Mouse (Mus musculus): ENCODE measurements around the gene Sp4. TPM values are rescaled to one million over a fixed set of nuclear protein-coding genes. Genes with fewer than 3 reads are reported as not detected.

Gene Sp4
- total and polyA plus RNA-seq, 3 experiments, result 4.2 to 6.6 (median 5.7) TPM

- H3K27ac ChIP-seq (ENCODE audit: insufficient read depth, low read depth), result no peak overlapping the region
- H3K4me2 ChIP-seq (ENCODE audit: insufficient read depth, low read depth, poor library complexity, severe bottlenecking), result no peak overlapping the region
- no peak overlapping the region for H3K9ac ChIP-seq (ENCODE audit: insufficient read depth, low read depth)
- peaks cover 2% of the 10 kb centered on the region; the same call in 1 of the 2 replicates for H3K79me2 ChIP-seq (replicated peaks; ENCODE audit: control insufficient read depth, extremely low read depth, insufficient read depth, poor library complexity, severe bottlenecking)
- H3K9me3 ChIP-seq (replicated peaks; ENCODE audit: low read length), result no peaks in the 10 kb centered on the region
- DNase-seq (ENCODE audit: extremely low read depth), result no peak
- TF ChIP-seq ETS1 (conservative IDR thresholded peaks at IDR 0.05; ENCODE audit: low read depth, low read length), result no peak
- TF ChIP-seq MAX (IDR thresholded peaks at IDR 0.05; ENCODE audit: low read length), result no peak
- TF ChIP-seq TBP (conservative IDR thresholded peaks at IDR 0.05; ENCODE audit: low read depth, low read length), result no peak
- TF ChIP-seq ZC3H11A (IDR thresholded peaks at IDR 0.05; ENCODE audit: low read depth, low read length), result no peak
- TF ChIP-seq GABPA (IDR thresholded peaks at IDR 0.05; ENCODE audit: insufficient replicate concordance, low read depth, low read length), result no peak
- TF ChIP-seq POLR2AphosphoS2 (IDR thresholded peaks at IDR 0.05; ENCODE audit: low read depth, low read length), result no peak
- no peak for TF ChIP-seq ZMIZ1 (IDR thresholded peaks at IDR 0.05; ENCODE audit: low read depth, low read length)
- no peak for TF ChIP-seq CTCF (conservative IDR thresholded peaks at IDR 0.05 in 1 of 2, IDR thresholded peaks at IDR 0.05 in 1 of 2; ENCODE audit: low read depth in 2 of 2, low read length in 2 of 2)
- no peak for TF ChIP-seq PAX5 (IDR thresholded peaks at IDR 0.05; ENCODE audit: low read length)
- TF ChIP-seq CHD1 (IDR thresholded peaks at IDR 0.05; ENCODE audit: low read depth, low read length), result no peak
- no peak for TF ChIP-seq IRF4 (IDR thresholded peaks at IDR 0.05; ENCODE audit: low read depth, low read length)
- in situ Hi-C loops (cut with MboI; ENCODE audit: low pct_ligation_motif_present, low pct_unique_long_range_greater_than_20kb, low sequenced_read_pairs), result no loop called here
- no peaks in the 10 kb centered on the region for H3K27me3 ChIP-seq (replicated peaks)
- dilution Hi-C loops (cut with MboI; ENCODE audit: extremely low pct_ligation_motif_present, extremely low pct_unique_long_range_greater_than_20kb, low sequenced_read_pairs), result no loop called here
- H3K4me3 ChIP-seq (replicated peaks in 1 of 3; ENCODE audit: low read depth in 2 of 3, low read length in 2 of 3, poor library complexity in 1 of 3), result no peak overlapping the region
- no peaks in the 10 kb centered on the region for H3K4me1 ChIP-seq (ENCODE audit: control insufficient read depth in 1 of 2, insufficient read depth in 2 of 2)
- H3K36me3 ChIP-seq (replicated peaks in 1 of 2; ENCODE audit: control insufficient read depth in 1 of 2, insufficient read depth in 1 of 2, low read length in 1 of 2), result no peaks in the 10 kb centered on the region
Measured at GRCm38 (mm10) chr12:118320076-118320475, 18.8 kb upstream of the Sp4 start.

GRCm38 (mm10) chr12:118314477-118314845 is 13.2 kb upstream of the Sp4 start:
- in situ Hi-C loops (cut with MboI; ENCODE audit: low pct_ligation_motif_present, low pct_unique_long_range_greater_than_20kb, low sequenced_read_pairs), result no loop called here

More at GRCm38 (mm10) chr12:118314477-118314845, 13.2 kb upstream of the Sp4 start:
- no peak for DNase-seq (ENCODE audit: extremely low read depth)
- Histone ChIP-seq H3K9me3 (replicated peaks; ENCODE audit: low read length) (no peaks in the 10 kb centered on the region), H3K36me3 (replicated peaks in 1 of 2; ENCODE audit: control insufficient read depth in 1 of 2, insufficient read depth in 1 of 2, low read length in 1 of 2) (no peaks in the 10 kb centered on the region), H3K4me3 (replicated peaks in 1 of 3; ENCODE audit: low read depth in 2 of 3, low read length in 2 of 3, poor library complexity in 1 of 3) (no peak overlapping the region), H3K9ac (ENCODE audit: insufficient read depth, low read depth) (no peak overlapping the region), H3K79me2 (replicated peaks; ENCODE audit: control insufficient read depth, extremely low read depth, insufficient read depth, poor library complexity, severe bottlenecking) (no peaks in the 10 kb centered on the region), H3K27ac (ENCODE audit: insufficient read depth, low read depth) (no peak overlapping the region), H3K27me3 (replicated peaks) (no peaks in the 10 kb centered on the region), H3K4me2 (ENCODE audit: insufficient read depth, low read depth, poor library complexity, severe bottlenecking) (no peak overlapping the region), H3K4me1 (ENCODE audit: control insufficient read depth in 1 of 2, insufficient read depth in 2 of 2) (no peaks in the 10 kb centered on the region)
- TF ChIP-seq MYC (IDR thresholded peaks at IDR 0.05; ENCODE audit: low read depth, low read length), result no peak
- TF ChIP-seq HCFC1 (IDR thresholded peaks at IDR 0.05; ENCODE audit: low read depth, low read length), result no peak
- TF ChIP-seq ELF1 (IDR thresholded peaks at IDR 0.05; ENCODE audit: low read depth, low read length), result no peak
- TF ChIP-seq MEF2A (IDR thresholded peaks at IDR 0.05; ENCODE audit: borderline replicate concordance, low read depth, low read length), result no peak
- no peak for TF ChIP-seq BHLHE40 (IDR thresholded peaks at IDR 0.05; ENCODE audit: low read depth, low read length)
- TF ChIP-seq JUND (conservative IDR thresholded peaks at IDR 0.05; ENCODE audit: low read depth, low read length), result no peak
- no peak for TF ChIP-seq NRF1 (IDR thresholded peaks at IDR 0.05; ENCODE audit: low read depth, low read length)
- no peak for TF ChIP-seq SIN3A (IDR thresholded peaks at IDR 0.05; ENCODE audit: low read length)
- TF ChIP-seq RCOR1 (conservative IDR thresholded peaks at IDR 0.05; ENCODE audit: low read depth, low read length), result no peak
- TF ChIP-seq UBTF (IDR thresholded peaks at IDR 0.05; ENCODE audit: low read depth, low read length), result no peak
- TF ChIP-seq EP300 (IDR thresholded peaks at IDR 0.05; ENCODE audit: low read length), result no peak
- dilution Hi-C loops (cut with MboI; ENCODE audit: extremely low pct_ligation_motif_present, extremely low pct_unique_long_range_greater_than_20kb, low sequenced_read_pairs), result no loop called here
